Mouse (Mus musculus) activated CD4-positive, CD25-positive, alpha-beta regulatory T cell, adult 4 months (primary cell): ENCODE data around the gene Celf2. TPM values are rescaled to one million over a fixed set of nuclear protein-coding genes. Genes with fewer than 3 reads are reported as not detected.

Source experiments
- ATAC-seq: one replicate; pipeline ENCODE4 v1.8.0; 2017
- polyA plus RNA-seq, 2 experiments: library from polyadenylated mRNA; unstranded; fragments of 100-300 nt; shearing (Covaris generic); gene quantifications; one replicate each; pipeline ENCODE4 v1.2.1; 2017

The Celf2 gene
- polyA plus RNA-seq, 2 experiments from 2014 or later = 182 to 204 TPM

DNA sequence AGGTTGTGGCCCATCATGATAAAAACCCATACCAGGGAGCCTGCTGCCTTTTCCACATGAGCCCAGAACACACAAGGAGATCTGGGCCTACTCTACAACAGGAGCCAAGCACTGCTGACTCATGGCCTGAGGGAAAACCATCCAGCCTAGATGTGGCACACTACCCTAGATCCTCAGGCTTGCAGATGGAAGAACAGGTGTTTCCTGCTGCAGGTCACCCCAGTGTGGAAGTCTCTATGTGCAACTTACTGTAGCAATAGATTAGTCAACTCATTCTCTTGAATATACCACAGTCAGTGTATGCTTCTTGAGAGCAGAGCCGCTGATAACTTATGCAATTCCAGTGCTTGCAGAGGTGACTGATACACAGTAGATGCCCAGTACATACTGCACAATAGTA lies 612.5 kb downstream of the Celf2 start:
- ATAC-seq = no peak

- no peak for ATAC-seq
These were observed 615.8 kb downstream of the Celf2 start for GRCm38 (mm10) chr2:6893597-6893996.

- ATAC-seq = no peak
These were observed 616.3 kb downstream of the Celf2 start for GRCm38 (mm10) chr2:6893095-6893494.

DNA sequence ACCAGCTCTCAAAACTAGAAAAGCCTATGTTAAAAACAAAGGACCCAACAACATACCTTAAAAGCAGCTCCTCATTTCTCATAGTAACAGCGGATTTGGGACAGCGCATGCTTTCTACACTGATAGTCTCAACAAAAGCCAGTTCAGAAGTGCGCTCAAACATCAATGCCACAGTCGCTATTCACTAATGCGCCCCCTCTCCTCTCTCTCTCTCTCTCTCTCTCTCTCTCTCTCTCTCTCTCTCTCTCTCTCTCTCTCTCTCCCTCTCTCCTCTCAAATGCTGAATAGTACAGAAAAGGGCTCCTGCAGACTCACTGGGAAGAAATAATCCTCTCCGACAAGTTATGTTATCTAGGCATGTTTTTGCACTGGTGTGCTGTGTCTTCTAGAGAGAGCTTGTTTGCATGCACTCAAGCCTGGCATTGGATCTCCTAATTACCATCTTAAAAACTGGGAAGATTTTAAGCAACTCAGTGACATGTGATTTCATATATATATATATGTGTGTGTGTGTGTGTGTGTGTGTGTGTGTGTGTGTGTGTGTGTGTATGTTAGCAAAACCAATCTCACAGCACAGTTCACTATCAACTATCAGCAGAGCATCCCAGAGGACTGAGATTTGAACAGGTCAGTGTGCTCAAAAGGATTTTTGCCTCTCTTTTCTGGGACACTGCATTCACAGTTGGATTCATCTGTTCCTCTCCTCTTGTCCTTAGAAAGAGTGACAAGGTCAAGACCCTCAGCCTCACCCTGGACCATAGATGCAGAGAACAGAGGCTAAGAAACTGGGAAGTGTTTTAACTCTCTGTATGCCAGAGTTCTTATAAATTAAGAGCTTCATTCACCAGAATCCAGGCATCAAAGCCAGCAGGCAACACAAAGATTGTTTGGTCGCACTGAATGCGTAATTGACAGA lies 624.3 kb downstream of the Celf2 start:
- ATAC-seq = no peak

DNA sequence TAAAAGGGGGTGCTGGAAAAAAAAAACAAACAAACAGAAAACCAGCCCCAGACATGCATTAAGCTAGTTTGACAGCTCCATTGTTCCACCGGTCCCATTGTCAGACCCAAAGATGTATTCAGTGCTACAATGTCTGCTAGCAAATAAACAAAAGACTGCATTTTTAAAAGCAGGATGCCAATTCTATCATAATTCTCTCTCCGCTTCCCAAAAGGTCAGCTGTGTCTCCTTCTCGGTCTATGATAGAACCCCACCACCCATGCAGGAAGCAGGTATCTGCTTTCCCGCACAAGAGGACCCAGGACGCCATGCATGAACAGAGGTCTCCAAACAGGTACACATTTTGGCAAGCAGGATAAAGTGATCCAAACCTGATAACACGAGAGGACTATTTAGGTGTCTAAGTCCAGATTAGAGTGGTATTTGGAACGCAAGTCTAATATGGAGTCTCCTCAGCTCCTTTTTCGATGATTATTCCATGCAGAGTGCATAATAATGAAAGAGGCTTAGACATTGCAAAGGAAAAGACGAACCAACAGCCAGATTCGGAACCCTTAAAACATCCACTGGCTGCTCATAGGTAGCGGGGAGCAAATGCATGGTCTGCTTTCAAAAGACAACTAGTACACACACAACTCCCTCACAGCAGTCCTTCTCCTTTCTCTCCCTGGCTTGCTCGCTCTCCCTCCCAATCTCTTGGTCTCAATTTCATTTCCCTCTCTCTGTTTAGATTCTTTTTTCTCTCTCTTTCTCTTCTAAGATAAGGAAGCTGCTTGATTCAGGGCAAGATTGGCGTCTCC lies 625.2 kb downstream of the Celf2 start:
- ATAC-seq = no peak

DNA sequence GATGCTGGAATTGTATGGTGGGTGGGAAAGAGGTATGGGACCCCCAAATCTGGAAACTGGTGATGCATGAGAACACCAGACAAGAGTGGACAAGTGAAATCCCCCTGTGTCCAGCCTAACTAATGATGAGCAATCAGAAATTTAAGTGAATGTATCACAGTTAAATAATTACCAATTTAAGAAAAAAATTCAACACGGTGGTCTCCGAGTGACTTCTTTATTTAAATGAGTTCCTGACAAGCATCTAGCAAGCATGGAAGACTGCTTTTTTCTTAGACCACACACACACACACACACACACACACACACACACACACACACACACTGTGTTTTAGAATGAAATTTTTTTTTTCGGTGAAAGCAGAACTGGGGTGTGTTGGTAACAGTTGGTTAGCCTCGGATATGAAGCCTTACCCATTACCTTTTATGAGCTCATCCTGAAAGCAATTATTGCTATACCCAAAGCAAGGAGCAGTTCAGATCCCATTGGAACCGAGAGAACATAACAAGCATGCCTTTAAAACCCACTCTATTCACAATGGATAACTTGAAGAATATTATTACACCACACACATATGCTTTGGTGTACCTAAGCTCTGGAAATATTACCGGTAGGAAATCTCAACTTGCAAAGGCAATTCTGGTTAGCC lies 627.0 kb downstream of the Celf2 start:
- ATAC-seq = no peak

DNA sequence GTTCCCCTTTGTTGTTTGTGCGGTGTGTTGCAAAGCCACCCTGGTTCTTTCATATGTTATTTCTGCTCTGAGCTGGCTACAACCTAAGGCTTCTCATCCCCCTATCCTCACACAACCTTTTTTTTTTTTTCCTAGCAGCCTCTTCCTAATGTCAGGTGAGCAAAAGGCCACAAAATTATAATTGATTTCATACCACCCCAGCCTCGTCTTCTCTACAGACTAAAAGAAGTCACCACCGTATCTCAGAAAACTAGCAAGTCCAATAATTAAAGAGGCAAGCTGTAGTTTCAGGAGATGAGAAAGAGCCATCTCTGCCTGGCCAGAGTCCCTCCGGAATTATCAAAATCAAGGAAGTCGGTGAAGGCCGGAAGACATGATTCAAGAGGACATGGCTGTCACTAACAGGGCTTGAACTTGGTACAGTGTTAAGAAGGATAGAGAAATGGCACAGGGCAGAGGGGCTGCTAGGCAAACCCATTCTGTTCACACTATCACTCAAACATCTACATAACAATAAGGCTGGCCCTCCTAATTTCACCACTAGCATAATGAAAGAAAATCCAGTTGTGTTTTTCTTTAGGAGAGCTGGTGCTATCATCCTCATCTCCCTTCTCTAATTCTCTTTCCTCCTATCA lies 628.3 kb downstream of the Celf2 start:
- no peak for ATAC-seq

DNA sequence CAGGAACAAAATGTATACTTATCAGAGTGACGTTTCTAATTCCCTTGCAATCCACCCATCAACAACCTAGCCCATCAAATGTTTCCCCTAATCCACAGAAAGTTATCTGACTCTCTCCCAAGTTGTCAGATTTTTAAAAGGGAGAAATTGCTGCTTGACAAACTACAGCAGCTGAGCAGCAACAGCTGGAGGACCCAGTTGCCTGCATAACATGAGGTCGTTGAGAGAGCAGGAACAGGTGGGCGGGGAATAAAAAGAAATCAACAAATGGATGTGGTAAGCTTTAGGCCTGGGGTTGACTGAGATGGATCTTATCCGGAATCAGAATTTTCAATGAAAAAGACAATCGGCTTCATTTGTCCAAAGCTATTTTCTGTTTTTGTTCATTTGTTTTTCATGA lies 632.3 kb downstream of the Celf2 start:
- ATAC-seq = no peak

GRCm38 (mm10) chr2:6876547-6876946 lies 632.8 kb downstream of the Celf2 start:
- ATAC-seq = no peak

GRCm38 (mm10) chr2:6875071-6875611 lies 634.2 kb downstream of the Celf2 start:
- no peak for ATAC-seq

GRCm38 (mm10) chr2:6874266-6874955 lies 635.0 kb downstream of the Celf2 start:
- ATAC-seq = no peak

- no peak for ATAC-seq
These were observed 635.7 kb downstream of the Celf2 start for GRCm38 (mm10) chr2:6873711-6874110.

- peak; percentile 31 for ATAC-seq
These were observed 636.5 kb downstream of the Celf2 start for GRCm38 (mm10) chr2:6872894-6873255.

GRCm38 (mm10) chr2:6872131-6872893 lies 637.1 kb downstream of the Celf2 start:
- peak; percentile 74 for ATAC-seq

DNA sequence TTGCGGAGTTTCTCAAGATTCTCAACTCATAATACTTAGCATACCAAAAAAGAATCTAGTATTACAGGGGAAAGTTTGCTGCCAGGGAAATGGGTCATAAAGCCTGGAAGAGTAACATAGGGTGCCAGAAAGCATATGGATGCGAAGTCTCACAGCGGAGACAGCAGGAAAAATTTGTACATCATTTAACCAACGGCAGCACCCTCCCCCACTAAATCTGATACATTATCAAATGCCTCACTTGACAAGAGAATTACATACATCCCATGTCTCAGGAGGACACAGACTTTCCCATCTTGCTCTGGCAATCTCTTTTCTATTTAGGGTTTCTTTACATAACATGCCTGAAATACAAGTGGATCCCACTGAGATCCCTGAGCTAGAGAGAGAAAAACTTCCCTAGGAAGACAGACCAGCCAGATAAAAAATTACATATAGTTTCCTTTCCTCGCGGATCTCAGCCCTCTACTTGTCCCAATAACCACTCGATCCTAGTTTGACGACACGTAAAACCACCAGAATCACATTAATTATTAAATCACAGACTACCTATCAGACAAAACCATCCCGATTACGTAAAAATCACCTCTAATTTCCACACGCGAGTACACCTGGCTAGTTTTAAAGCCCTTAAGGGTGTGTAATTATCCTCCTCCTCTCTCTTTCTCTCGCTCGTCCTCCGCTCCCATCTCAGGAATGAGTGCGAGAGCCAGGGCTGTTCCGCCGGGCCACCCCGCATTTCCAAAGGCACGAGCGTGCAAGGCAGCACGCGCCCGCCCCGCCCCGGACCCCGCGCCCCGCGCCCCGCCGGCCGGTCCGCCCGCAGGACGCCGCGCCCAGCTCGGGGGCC lies 637.9 kb downstream of the Celf2 start:
- no peak for ATAC-seq

GRCm38 (mm10) chr2:6869956-6870710 lies 639.2 kb downstream of the Celf2 start:
- ATAC-seq = no peak

- ATAC-seq = no peak
These were observed 642.1 kb downstream of the Celf2 start for GRCm38 (mm10) chr2:6867297-6867696.

- no peak for ATAC-seq
These were observed 643.6 kb downstream of the Celf2 start for GRCm38 (mm10) chr2:6865785-6866184.

DNA sequence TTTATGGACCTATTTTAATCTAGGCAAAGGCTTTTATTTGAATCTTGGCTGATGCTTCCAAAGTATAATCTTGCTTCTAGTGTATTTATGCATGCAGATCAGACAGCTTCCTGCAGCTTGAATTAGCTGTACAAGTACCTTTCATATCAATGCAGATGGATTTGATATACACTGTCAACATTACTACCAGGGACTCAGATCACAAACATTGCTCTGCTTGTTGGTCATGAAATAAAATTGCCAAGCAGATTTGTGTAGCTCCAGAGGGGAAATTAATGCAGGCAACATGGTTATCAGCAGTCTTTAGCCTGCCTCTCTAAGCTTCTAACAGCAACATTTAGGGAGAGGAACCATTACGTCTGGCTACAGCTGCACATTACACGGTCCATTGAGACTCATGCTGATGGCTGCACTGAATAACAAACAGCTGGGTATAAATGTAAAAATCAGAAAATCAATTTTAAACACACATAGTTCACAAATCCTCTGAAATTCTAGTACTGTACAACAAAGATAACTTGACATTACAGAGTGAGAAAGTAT lies 659.2 kb downstream of the Celf2 start:
- no peak for ATAC-seq
